Mouse (Mus musculus): ENCODE measurements around the gene Dgka. TPM values are rescaled to one million over a fixed set of nuclear protein-coding genes. Genes with fewer than 3 reads are reported as not detected.

Gene Dgka
- polyA plus RNA-seq, 1 experiment from 2014 or later = 6.9 TPM

DNA sequence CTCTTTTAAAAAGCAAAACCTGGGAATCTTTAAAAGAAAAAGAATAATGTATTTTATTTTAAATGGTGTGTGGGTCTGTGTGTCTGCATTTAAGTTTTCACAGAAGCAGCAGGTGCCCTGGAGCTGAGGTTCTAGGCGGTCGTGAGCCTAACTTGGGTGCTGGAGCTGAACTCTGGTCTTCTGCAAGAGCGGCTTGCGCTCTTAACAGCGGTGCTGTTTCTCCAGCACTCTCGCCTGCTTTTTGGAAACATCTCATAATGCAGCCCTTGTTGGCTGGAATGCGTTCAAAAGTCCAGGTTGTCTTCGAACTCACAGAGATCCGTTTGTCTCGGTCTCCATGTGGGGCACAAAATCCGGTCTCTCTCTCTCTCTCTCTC is 39.4 kb downstream of the Dgka start:
- TF ChIP-seq CTCF (IDR thresholded peaks at IDR 0.05; ENCODE audit: low read depth) = no peak
- ATAC-seq (ENCODE audit: insufficient read depth) = peak; percentile 23

DNA sequence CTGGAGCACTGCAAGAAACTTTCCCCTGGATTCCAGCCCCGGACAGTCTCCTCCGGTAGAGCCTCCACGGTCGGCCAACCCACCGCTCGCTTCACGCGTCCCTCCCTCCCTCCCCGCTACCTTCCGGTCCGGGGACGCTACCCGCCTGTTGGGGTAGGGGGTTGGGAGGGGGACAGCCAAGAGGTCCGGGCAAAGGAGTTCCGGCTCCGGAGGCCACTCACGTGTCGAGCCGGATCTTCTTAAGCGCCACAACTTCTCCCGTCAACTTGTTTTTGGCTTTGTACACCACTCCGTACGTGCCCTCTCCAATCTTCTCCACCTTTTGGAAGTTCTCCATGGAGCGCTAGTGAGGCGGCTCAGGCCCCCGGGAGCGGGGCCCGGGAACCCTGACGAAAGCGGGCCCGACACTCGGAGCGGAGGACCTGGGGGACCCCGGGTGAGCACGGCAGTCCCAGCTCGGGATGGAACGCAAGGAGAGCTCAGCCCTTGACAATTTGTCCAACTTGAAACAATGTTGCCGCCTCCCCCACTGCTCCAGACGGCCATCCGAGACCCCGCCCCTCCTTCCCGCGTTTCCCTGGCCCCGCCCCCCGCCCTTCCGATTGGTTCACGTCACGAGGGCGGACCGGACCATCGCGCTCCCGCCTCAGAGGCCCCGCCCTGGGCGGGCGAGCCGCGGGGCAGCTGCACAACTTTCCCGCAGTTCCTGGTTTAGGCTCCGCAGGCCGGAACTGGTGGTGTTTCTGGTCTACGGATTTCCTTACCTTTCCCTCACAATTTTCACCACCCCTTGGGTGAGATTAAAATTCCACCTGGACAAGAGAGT is 40.0 kb downstream of the Dgka start, which contains the start of gene Cdk2:
TSS of gene Cdk2 (minus strand) at position 541 of the 826 bp plus-strand sequence.
- ATAC-seq (ENCODE audit: insufficient read depth) = peak; percentile 93

More for the DNA sequence above, 39.4 kb downstream of the Dgka start:
- Histone ChIP-seq H3K27me3 (ENCODE audit: insufficient read depth, low read length) (no peaks in the 10 kb centered on the region), H3K27ac (ENCODE audit: low read depth) (peak overlapping the region; percentile 99), H3K4me3 (ENCODE audit: low read depth, low read length) (peak overlapping the region; percentile 83), H3K4me2 (peak overlapping the region; percentile 62), H3K4me1 (ENCODE audit: insufficient read depth) (peaks cover 3% of the 10 kb centered on the region; the same call in 1 of the 2 replicates), H3K36me3 (ENCODE audit: insufficient read depth) (peaks cover 31% of the 10 kb centered on the region), H3K9me3 (ENCODE audit: low read depth, low read length) (no peaks in the 10 kb centered on the region), H3K9ac (peak overlapping the region; percentile 88)
- peak; percentile 52 for DNase-seq
- 14% methylated on average over 11 of the region's 11 CpGs for WGBS

DNA sequence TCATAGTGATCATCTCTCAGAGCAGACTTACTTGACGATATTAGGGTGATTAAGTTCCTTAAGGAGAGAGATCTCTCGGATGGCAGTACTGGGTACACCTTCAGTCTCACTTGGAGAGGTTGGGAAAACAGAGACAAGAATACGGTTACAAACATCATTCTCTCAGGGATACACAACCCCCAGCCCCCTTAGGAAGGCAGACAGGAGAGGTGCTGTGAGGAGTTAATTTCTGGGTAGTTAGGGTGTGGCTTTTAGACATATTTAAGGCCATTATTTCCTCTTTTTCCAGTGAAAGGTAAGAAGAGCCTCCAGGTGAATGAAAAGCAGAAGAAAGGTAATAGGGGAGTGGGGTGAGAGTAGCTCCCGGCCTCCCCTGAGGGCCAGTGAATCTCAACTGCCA is 40.8 kb downstream of the Dgka start, which contains the start of gene Pmel:
TSS of gene Pmel (plus strand) at position 301 of the 400 bp plus-strand sequence.
- ATAC-seq (ENCODE audit: insufficient read depth) (no peak), DNase-seq (no peak)
- WGBS = 5% methylated on average over 4 of the region's 4 CpGs
- Histone ChIP-seq H3K4me3 (ENCODE audit: low read depth, low read length) (peak within 1 kb of the TSS; percentile 83), H3K27me3 (ENCODE audit: insufficient read depth, low read length) (no peaks in the 10 kb centered on the region), H3K27ac (ENCODE audit: low read depth) (peak within 1 kb of the TSS; percentile 99), H3K4me2 (peak within 1 kb of the TSS; percentile 62), H3K9ac (peak within 1 kb of the TSS; percentile 88), H3K4me1 (ENCODE audit: insufficient read depth) (peaks cover 3% of the 10 kb centered on the region; the same call in 1 of the 2 replicates), H3K36me3 (ENCODE audit: insufficient read depth) (peaks cover 45% of the 10 kb centered on the region), H3K9me3 (ENCODE audit: low read depth, low read length) (no peaks in the 10 kb centered on the region)
- TF ChIP-seq CTCF (IDR thresholded peaks at IDR 0.05; ENCODE audit: low read depth) = no peak

More for the DNA sequence above, 40.0 kb downstream of the Dgka start, which contains the start of gene Cdk2:
- Histone ChIP-seq H3K36me3 (ENCODE audit: insufficient read depth) (peaks cover 37% of the 10 kb centered on the region), H3K27me3 (ENCODE audit: insufficient read depth, low read length) (no peaks in the 10 kb centered on the region), H3K9me3 (ENCODE audit: low read depth, low read length) (no peaks in the 10 kb centered on the region), H3K4me3 (ENCODE audit: low read depth, low read length) (peak within 1 kb of the TSS; percentile 83), H3K9ac (peak within 1 kb of the TSS; percentile 88), H3K27ac (ENCODE audit: low read depth) (peak within 1 kb of the TSS; percentile 99), H3K4me1 (ENCODE audit: insufficient read depth) (peaks cover 3% of the 10 kb centered on the region; the same call in 1 of the 2 replicates), H3K4me2 (peak within 1 kb of the TSS; percentile 62)
- peak; percentile 96 for DNase-seq
- TF ChIP-seq CTCF (IDR thresholded peaks at IDR 0.05; ENCODE audit: low read depth) = no peak
- WGBS = under 1% methylated on average over 61 of the region's 62 CpGs

DNA sequence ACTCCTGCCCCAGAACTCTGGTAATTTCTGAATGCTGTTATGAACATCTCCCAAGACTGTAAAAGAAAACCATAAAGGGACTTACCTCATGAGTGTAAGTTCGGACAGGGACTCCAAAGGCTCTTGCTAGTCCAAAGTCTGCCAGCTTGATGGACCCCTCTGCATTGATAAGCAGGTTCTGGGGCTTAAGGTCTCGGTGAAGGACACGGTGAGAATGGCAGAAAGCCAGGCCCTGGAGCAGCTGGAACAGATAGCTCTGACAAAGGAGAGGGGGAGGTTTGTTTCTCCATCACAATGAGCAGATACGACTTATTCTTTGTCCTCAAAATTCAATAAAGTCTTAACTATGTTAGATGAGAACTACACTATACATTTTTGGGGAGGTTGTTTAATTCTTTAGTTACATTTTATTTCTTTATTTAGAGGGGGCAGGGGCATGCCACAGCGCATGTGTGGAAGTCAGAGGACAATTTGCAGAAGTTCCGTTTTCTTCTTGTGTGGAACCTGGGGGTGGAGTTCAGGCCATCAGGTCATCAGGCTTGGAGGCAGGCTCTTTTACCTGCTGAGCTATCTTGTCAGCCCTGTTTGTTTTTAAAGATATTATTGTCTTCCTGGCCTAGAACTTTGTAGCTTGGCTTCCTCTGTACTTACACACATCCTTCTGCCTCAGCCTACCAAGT is 42.2 kb downstream of the Dgka start:
- DNase-seq = no peak
- no peak for TF ChIP-seq CTCF (IDR thresholded peaks at IDR 0.05; ENCODE audit: low read depth)
- Histone ChIP-seq H3K36me3 (ENCODE audit: insufficient read depth) (peaks cover 57% of the 10 kb centered on the region), H3K4me2 (no peak overlapping the region), H3K4me3 (ENCODE audit: low read depth, low read length) (no peak overlapping the region), H3K27ac (ENCODE audit: low read depth) (no peak overlapping the region), H3K9me3 (ENCODE audit: low read depth, low read length) (no peaks in the 10 kb centered on the region), H3K9ac (no peak overlapping the region), H3K27me3 (ENCODE audit: insufficient read depth, low read length) (no peaks in the 10 kb centered on the region), H3K4me1 (ENCODE audit: insufficient read depth) (peaks cover 3% of the 10 kb centered on the region; the same call in 1 of the 2 replicates)
- ATAC-seq (ENCODE audit: insufficient read depth) = no peak
- WGBS = 73% methylated on average over 6 of the region's 6 CpGs

DNA sequence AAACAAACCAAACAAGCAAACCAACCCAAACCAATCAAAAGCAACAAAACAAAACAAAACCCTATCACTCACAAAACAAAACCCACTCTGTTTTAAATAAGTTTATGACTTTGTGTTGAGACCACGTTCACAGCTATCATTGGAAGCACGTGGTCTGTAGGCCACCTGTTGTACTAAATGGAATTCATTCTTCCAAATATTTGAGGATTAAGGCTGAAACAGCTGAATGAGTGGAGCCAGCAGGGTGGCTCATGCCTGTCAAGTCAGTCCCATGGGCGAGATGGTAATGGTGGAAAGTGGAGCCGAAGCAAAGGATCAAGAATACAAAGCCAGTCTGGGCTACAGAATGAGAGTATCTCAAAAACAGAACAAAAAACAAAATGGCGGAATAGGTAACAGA is 43.9 kb downstream of the Dgka start:
- H3K27ac ChIP-seq (ENCODE audit: low read depth) = no peak overlapping the region
- H3K4me3 ChIP-seq (ENCODE audit: low read depth, low read length) = no peak overlapping the region
- no peak for TF ChIP-seq CTCF (IDR thresholded peaks at IDR 0.05; ENCODE audit: low read depth)
- no peak overlapping the region for H3K4me2 ChIP-seq
- ATAC-seq (ENCODE audit: insufficient read depth) = no peak
- WGBS = 90% methylated on average over 5 of the region's 5 CpGs
- H3K9me3 ChIP-seq (ENCODE audit: low read depth, low read length) = no peaks in the 10 kb centered on the region
- no peaks in the 10 kb centered on the region for H3K27me3 ChIP-seq (ENCODE audit: insufficient read depth, low read length)
- no peak for DNase-seq
- peaks cover 3% of the 10 kb centered on the region; the same call in 1 of the 2 replicates for H3K4me1 ChIP-seq (ENCODE audit: insufficient read depth)
- peaks cover 60% of the 10 kb centered on the region for H3K36me3 ChIP-seq (ENCODE audit: insufficient read depth)
- H3K9ac ChIP-seq = no peak overlapping the region

DNA sequence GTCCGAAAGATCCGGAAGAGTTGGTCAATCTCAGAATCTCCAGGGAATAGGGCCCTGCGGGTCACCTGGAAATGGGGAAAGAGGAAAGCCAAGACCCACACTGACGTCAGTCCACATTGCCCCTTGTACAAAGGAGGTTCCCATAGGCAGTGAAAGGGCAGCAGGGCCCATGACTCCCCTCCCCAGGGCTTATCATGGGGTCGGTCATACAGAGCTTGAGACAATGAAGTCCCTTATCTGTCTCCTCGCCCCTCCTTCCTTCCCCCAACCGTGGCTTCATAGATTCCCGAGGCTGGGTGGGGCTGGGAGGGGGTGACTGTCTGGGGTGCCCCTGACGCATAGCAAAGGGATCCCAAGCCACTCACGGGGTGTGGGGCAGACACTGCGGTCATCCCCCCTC is 45.0 kb downstream of the Dgka start:
- no peaks in the 10 kb centered on the region for H3K27me3 ChIP-seq (ENCODE audit: insufficient read depth, low read length)
- ATAC-seq (ENCODE audit: insufficient read depth) = no peak
- H3K9ac ChIP-seq = no peak overlapping the region
- H3K9me3 ChIP-seq (ENCODE audit: low read depth, low read length) = no peaks in the 10 kb centered on the region
- H3K4me3 ChIP-seq (ENCODE audit: low read depth, low read length) = no peak overlapping the region
- no peak for DNase-seq
- peaks cover 60% of the 10 kb centered on the region for H3K36me3 ChIP-seq (ENCODE audit: insufficient read depth)
- H3K27ac ChIP-seq (ENCODE audit: low read depth) = no peak overlapping the region
- no peak overlapping the region for H3K4me2 ChIP-seq
- TF ChIP-seq CTCF (IDR thresholded peaks at IDR 0.05; ENCODE audit: low read depth) = no peak
- WGBS = 72% methylated on average over 11 of the region's 11 CpGs
- H3K4me1 ChIP-seq (ENCODE audit: insufficient read depth) = no peaks in the 10 kb centered on the region

DNA sequence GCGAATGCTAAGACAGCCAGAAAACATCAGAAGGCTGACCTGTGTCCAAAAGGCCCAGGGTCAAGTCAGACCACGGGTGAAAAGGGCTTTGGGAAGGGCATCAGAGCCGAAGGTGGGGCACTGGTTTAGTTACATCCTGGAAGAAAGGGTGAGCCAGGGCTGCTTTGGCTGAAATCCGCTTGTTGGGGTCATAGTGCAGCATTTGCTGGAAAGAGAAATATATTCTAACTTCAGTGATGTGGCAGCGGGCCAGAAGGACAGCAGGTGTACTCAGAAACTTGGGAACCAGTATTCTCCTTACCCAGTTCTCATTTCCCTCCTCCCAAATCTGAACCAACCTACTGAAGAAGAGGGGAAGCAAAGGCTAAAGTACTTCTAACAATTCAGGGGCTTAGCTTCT is 45.6 kb downstream of the Dgka start:
- H3K4me2 ChIP-seq = no peak overlapping the region
- no peaks in the 10 kb centered on the region for H3K27me3 ChIP-seq (ENCODE audit: insufficient read depth, low read length)
- no peak overlapping the region for H3K27ac ChIP-seq (ENCODE audit: low read depth)
- no peak for TF ChIP-seq CTCF (IDR thresholded peaks at IDR 0.05; ENCODE audit: low read depth)
- no peak overlapping the region for H3K9ac ChIP-seq
- H3K36me3 ChIP-seq (ENCODE audit: insufficient read depth) = peaks cover 60% of the 10 kb centered on the region
- H3K4me1 ChIP-seq (ENCODE audit: insufficient read depth) = no peaks in the 10 kb centered on the region
- ATAC-seq (ENCODE audit: insufficient read depth) = no peak
- H3K9me3 ChIP-seq (ENCODE audit: low read depth, low read length) = no peaks in the 10 kb centered on the region
- 78% methylated on average over 5 of the region's 5 CpGs for WGBS
- H3K4me3 ChIP-seq (ENCODE audit: low read depth, low read length) = no peak overlapping the region
- no peak for DNase-seq

Measured in lung, embryonic 14.5 days (tissue).